Mouse (Mus musculus): ENCODE results near the gene Hsd17b1. TPM values are rescaled to one million over a fixed set of nuclear protein-coding genes. Genes with fewer than 3 reads are reported as not detected.

Gene Hsd17b1
- polyA plus RNA-seq (2014; fragmentation: Nextera tagmentation; extraction: Ambion mirVana) = not detected in 2 replicates

GRCm38 (mm10) chr11:101078121-101078520 is at the start of gene Hsd17b1:
Hsd17b1 (plus strand) TSS chr11:101078411.
- Histone ChIP-seq H3K27me3 (ENCODE audit: control insufficient read depth, insufficient read depth, low read length) (peaks cover 42% of the 10 kb centered on the region), H3K9ac (ENCODE audit: low read depth, low read length) (no peak within 1 kb of the TSS), H3K4me2 (replicated peaks; ENCODE audit: low read depth, low read length) (no peak within 1 kb of the TSS), H3K4me1 (replicated peaks; ENCODE audit: control insufficient read depth, insufficient read depth, low read length) (peaks cover under 1% of the 10 kb centered on the region), H3K9me3 (ENCODE audit: control insufficient read depth, low read length) (no peaks in the 10 kb centered on the region), H3K4me3 (ENCODE audit: low read depth, low read length) (no peak within 1 kb of the TSS), H3K36me3 (ENCODE audit: control insufficient read depth, insufficient read depth, low read length) (no peaks in the 10 kb centered on the region), H3K27ac (ENCODE audit: low read depth, low read length) (no peak within 1 kb of the TSS)
- DNase-seq (ENCODE audit: low spot score) (no peak), ATAC-seq (ENCODE audit: low FRiP score) (no peak)
- WGBS = 74% methylated on average over 9 of the region's 9 CpGs

- H3K27ac ChIP-seq (ENCODE audit: low read depth, low read length) = no peak overlapping the region
- no peak overlapping the region for H3K9ac ChIP-seq (ENCODE audit: low read depth, low read length)
- no peak overlapping the region for H3K4me2 ChIP-seq (replicated peaks; ENCODE audit: low read depth, low read length)
- H3K36me3 ChIP-seq (ENCODE audit: control insufficient read depth, insufficient read depth, low read length) = peaks cover 2% of the 10 kb centered on the region
- no peak overlapping the region for H3K4me3 ChIP-seq (ENCODE audit: low read depth, low read length)
- 96% methylated on average over 8 of the region's 8 CpGs for WGBS
- H3K4me1 ChIP-seq (replicated peaks; ENCODE audit: control insufficient read depth, insufficient read depth, low read length) = no peaks in the 10 kb centered on the region
- DNase-seq (ENCODE audit: low spot score) (no peak), ATAC-seq (ENCODE audit: low FRiP score) (no peak)
- no peaks in the 10 kb centered on the region for H3K9me3 ChIP-seq (ENCODE audit: control insufficient read depth, low read length)
- H3K27me3 ChIP-seq (ENCODE audit: control insufficient read depth, insufficient read depth, low read length) = no peaks in the 10 kb centered on the region
These were observed 48.9 kb upstream of the Hsd17b1 start for GRCm38 (mm10) chr11:101029320-101029719.

GRCm38 (mm10) chr11:101030136-101030807 is 47.9 kb upstream of the Hsd17b1 start:
- Histone ChIP-seq H3K9me3 (ENCODE audit: control insufficient read depth, low read length) (no peaks in the 10 kb centered on the region), H3K36me3 (ENCODE audit: control insufficient read depth, insufficient read depth, low read length) (peaks cover 2% of the 10 kb centered on the region), H3K4me1 (replicated peaks; ENCODE audit: control insufficient read depth, insufficient read depth, low read length) (no peaks in the 10 kb centered on the region), H3K27ac (ENCODE audit: low read depth, low read length) (no peak overlapping the region), H3K4me2 (replicated peaks; ENCODE audit: low read depth, low read length) (no peak overlapping the region), H3K4me3 (ENCODE audit: low read depth, low read length) (no peak overlapping the region), H3K9ac (ENCODE audit: low read depth, low read length) (no peak overlapping the region), H3K27me3 (ENCODE audit: control insufficient read depth, insufficient read depth, low read length) (no peaks in the 10 kb centered on the region)
- ATAC-seq (ENCODE audit: low FRiP score) (no peak), DNase-seq (ENCODE audit: low spot score) (no peak)
- WGBS = 93% methylated on average over 10 of the region's 10 CpGs

GRCm38 (mm10) chr11:101030808-101031156 is 47.4 kb upstream of the Hsd17b1 start:
- Histone ChIP-seq H3K36me3 (ENCODE audit: control insufficient read depth, insufficient read depth, low read length) (peaks cover 2% of the 10 kb centered on the region), H3K4me1 (replicated peaks; ENCODE audit: control insufficient read depth, insufficient read depth, low read length) (no peaks in the 10 kb centered on the region), H3K4me2 (replicated peaks; ENCODE audit: low read depth, low read length) (no peak overlapping the region), H3K4me3 (ENCODE audit: low read depth, low read length) (no peak overlapping the region), H3K9ac (ENCODE audit: low read depth, low read length) (no peak overlapping the region), H3K27ac (ENCODE audit: low read depth, low read length) (no peak overlapping the region), H3K9me3 (ENCODE audit: control insufficient read depth, low read length) (no peaks in the 10 kb centered on the region), H3K27me3 (ENCODE audit: control insufficient read depth, insufficient read depth, low read length) (no peaks in the 10 kb centered on the region)
- 92% methylated on average over 4 of the region's 4 CpGs for WGBS
- no peak for DNase-seq (ENCODE audit: low spot score)
- no peak for ATAC-seq (ENCODE audit: low FRiP score)

- ATAC-seq (ENCODE audit: low FRiP score) (no peak), DNase-seq (ENCODE audit: low spot score) (no peak)
- Histone ChIP-seq H3K27me3 (ENCODE audit: control insufficient read depth, insufficient read depth, low read length) (no peaks in the 10 kb centered on the region), H3K9ac (ENCODE audit: low read depth, low read length) (no peak overlapping the region), H3K27ac (ENCODE audit: low read depth, low read length) (no peak overlapping the region), H3K4me2 (replicated peaks; ENCODE audit: low read depth, low read length) (no peak overlapping the region), H3K36me3 (ENCODE audit: control insufficient read depth, insufficient read depth, low read length) (peaks cover 2% of the 10 kb centered on the region), H3K9me3 (ENCODE audit: control insufficient read depth, low read length) (no peaks in the 10 kb centered on the region), H3K4me3 (ENCODE audit: low read depth, low read length) (no peak overlapping the region), H3K4me1 (replicated peaks; ENCODE audit: control insufficient read depth, insufficient read depth, low read length) (no peaks in the 10 kb centered on the region)
- 100% methylated on average over 1 of the region's 1 CpGs for WGBS
These were observed 46.7 kb upstream of the Hsd17b1 start for GRCm38 (mm10) chr11:101031470-101031869.

GRCm38 (mm10) chr11:101033856-101034500 is 44.2 kb upstream of the Hsd17b1 start:
- no peak for ATAC-seq (ENCODE audit: low FRiP score)
- 94% methylated on average over 17 of the region's 17 CpGs for WGBS
- peaks cover 7% of the 10 kb centered on the region; the same call in 1 of the 2 replicates for H3K36me3 ChIP-seq (ENCODE audit: control insufficient read depth, insufficient read depth, low read length)

GRCm38 (mm10) chr11:101034614-101035327 is 43.4 kb upstream of the Hsd17b1 start:
- peaks cover 7% of the 10 kb centered on the region; the same call in 1 of the 2 replicates for H3K36me3 ChIP-seq (ENCODE audit: control insufficient read depth, insufficient read depth, low read length)
- 92% methylated on average over 8 of the region's 8 CpGs for WGBS

More at GRCm38 (mm10) chr11:101033856-101034500, 44.2 kb upstream of the Hsd17b1 start:
- H3K27ac ChIP-seq (ENCODE audit: low read depth, low read length) = no peak overlapping the region
- no peak overlapping the region for H3K9ac ChIP-seq (ENCODE audit: low read depth, low read length)
- H3K4me3 ChIP-seq (ENCODE audit: low read depth, low read length) = no peak overlapping the region
- no peaks in the 10 kb centered on the region for H3K4me1 ChIP-seq (replicated peaks; ENCODE audit: control insufficient read depth, insufficient read depth, low read length)
- H3K27me3 ChIP-seq (ENCODE audit: control insufficient read depth, insufficient read depth, low read length) = no peaks in the 10 kb centered on the region
- H3K4me2 ChIP-seq (replicated peaks; ENCODE audit: low read depth, low read length) = no peak overlapping the region
- DNase-seq (ENCODE audit: low spot score) = no peak
- H3K9me3 ChIP-seq (ENCODE audit: control insufficient read depth, low read length) = no peaks in the 10 kb centered on the region

GRCm38 (mm10) chr11:101035328-101035695 is 42.9 kb upstream of the Hsd17b1 start:
- Histone ChIP-seq H3K27ac (ENCODE audit: low read depth, low read length) (no peak overlapping the region), H3K9me3 (ENCODE audit: control insufficient read depth, low read length) (no peaks in the 10 kb centered on the region), H3K4me3 (ENCODE audit: low read depth, low read length) (no peak overlapping the region), H3K4me2 (replicated peaks; ENCODE audit: low read depth, low read length) (no peak overlapping the region), H3K36me3 (ENCODE audit: control insufficient read depth, insufficient read depth, low read length) (peaks cover 7% of the 10 kb centered on the region; the same call in 1 of the 2 replicates), H3K4me1 (replicated peaks; ENCODE audit: control insufficient read depth, insufficient read depth, low read length) (no peaks in the 10 kb centered on the region), H3K9ac (ENCODE audit: low read depth, low read length) (no peak overlapping the region), H3K27me3 (ENCODE audit: control insufficient read depth, insufficient read depth, low read length) (no peaks in the 10 kb centered on the region)
- WGBS = 89% methylated on average over 4 of the region's 4 CpGs
- DNase-seq (ENCODE audit: low spot score) (no peak), ATAC-seq (ENCODE audit: low FRiP score) (no peak)

More at GRCm38 (mm10) chr11:101034614-101035327, 43.4 kb upstream of the Hsd17b1 start:
- Histone ChIP-seq H3K4me1 (replicated peaks; ENCODE audit: control insufficient read depth, insufficient read depth, low read length) (no peaks in the 10 kb centered on the region), H3K27me3 (ENCODE audit: control insufficient read depth, insufficient read depth, low read length) (no peaks in the 10 kb centered on the region), H3K4me3 (ENCODE audit: low read depth, low read length) (no peak overlapping the region), H3K27ac (ENCODE audit: low read depth, low read length) (no peak overlapping the region), H3K4me2 (replicated peaks; ENCODE audit: low read depth, low read length) (no peak overlapping the region), H3K9ac (ENCODE audit: low read depth, low read length) (no peak overlapping the region), H3K9me3 (ENCODE audit: control insufficient read depth, low read length) (no peaks in the 10 kb centered on the region)
- DNase-seq (ENCODE audit: low spot score) = no peak
- no peak for ATAC-seq (ENCODE audit: low FRiP score)
